Mouse (Mus musculus): ENCODE measurements at regions not wholly inside any gene's neighbourhood (a gene's known extent, or its start where the extent isn't known, plus 50 kb on each side); places are given as distances from the start of the nearest gene placed in this dataset.

DNA sequence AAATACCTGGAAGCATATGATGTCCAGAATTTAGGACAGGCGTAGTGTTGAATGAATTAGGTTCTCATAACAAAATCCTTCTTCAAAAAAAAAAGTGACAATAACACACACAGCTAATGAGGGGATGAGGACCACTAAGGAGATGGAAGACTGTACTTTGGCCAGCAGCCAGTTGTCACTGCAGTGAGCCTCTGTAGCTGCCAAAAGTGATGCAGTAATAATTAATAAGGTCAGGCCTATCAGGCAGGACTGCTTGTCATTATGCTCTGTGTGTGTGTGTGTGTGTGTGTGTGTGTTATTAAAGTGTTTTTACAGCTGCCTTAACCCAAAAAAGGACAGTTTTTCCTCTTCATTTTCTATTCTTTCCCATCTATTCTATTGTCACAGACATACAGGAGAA lies 221.3 kb upstream of the Kcnh7 start:
- TF ChIP-seq EP300 (optimal IDR thresholded peaks at IDR 0.05): no peak
- TF ChIP-seq CTCF (IDR thresholded peaks at IDR 0.05; ENCODE audit: low read depth): no peak

Measured in stomach, postnatal 0 days (tissue).